Comparison of ENCODE assay signal across 9 mouse cellular contexts in the genomic region with DNA sequence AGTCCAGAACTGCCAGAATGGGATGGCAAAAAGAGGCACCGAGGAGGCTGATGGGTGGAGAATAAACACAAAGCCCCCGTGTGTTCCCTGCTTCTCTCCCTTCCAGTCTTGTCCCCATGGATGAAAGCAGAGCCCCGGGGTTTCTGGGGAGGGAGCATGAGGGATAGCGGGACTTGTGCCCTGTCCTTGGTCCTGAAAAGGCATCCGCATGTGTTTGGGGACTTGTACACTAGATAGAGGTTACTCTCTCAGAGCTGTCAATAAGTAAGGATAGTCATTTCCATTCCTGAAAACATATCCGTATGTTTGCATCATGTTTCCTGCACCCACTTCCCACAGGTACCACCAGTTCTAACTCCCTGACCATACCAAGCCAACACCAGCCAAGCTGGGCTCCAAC. TPM values are rescaled to one million over a fixed set of nuclear protein-coding genes. Genes with fewer than 3 reads are reported as not detected.
A peak's percentile ranks its signal among the peaks of the same experiment; 100 is the strongest.
DNase-seq lines count a peak whose midpoint lies in the region; ATAC-seq and TF ChIP-seq lines count a peak whose summit lies in the region.
"Had no signal": no experiment of that assay in that cellular context is flagged by ENCODE, and none has a peak within 500 bp of the region (broad histone marks: within the 10 kb centered on the region; RNA-seq: fewer than 3 reads in every experiment).

No protein-coding gene starts in this region.

- peak; percentile 71 for DNase-seq in testis, postnatal 10 days (ENCODE audit: low spot score)
- DNase-seq in testis, postnatal 14 days (ENCODE audit: low spot score): no peak
- no peak for DNase-seq in left cerebral cortex, postnatal 25 days (ENCODE audit: low spot score in 2 of 2)
- no peak for DNase-seq in kidney, adult 8-10 months

- peak overlapping the region; percentile 81 for H3K4me2 ChIP-seq in hindbrain, embryonic 15.5 days
- peak overlapping the region; percentile 94 for H3K4me2 ChIP-seq in neural tube, embryonic 12.5 days (replicated peaks)

- intact Hi-C loops in left cerebral cortex, postnatal 25 days (cut with DNase I): no loop called here

- H3K9ac ChIP-seq in hindbrain, embryonic 15.5 days: peak overlapping the region; percentile 92
- peak overlapping the region; percentile 26; the same call in 1 of the 2 replicates for H3K9ac ChIP-seq in neural tube, embryonic 12.5 days

- TF ChIP-seq POLR2A in cortical plate, adult 2 months (IDR thresholded peaks at IDR 0.05; ENCODE audit: extremely low read depth, insufficient read depth, low read length): no peak

- H3K9me3 ChIP-seq in hindbrain, embryonic 15.5 days: no peaks in the 10 kb centered on the region
- H3K9me3 ChIP-seq in neural tube, embryonic 12.5 days: no peaks in the 10 kb centered on the region

- no peak for ATAC-seq in hindbrain, embryonic 15.5 days (ENCODE audit: low FRiP score, low read depth)
- ATAC-seq in neural tube, embryonic 12.5 days (ENCODE audit: low FRiP score, low read depth): no peak

- H3K27ac ChIP-seq in cortical plate, adult 2 months (ENCODE audit: insufficient read depth, low read length): no peak overlapping the region
- no peak overlapping the region for H3K27ac ChIP-seq in hindbrain, embryonic 15.5 days (replicated peaks)
- H3K27ac ChIP-seq in neural tube, embryonic 12.5 days: no peak overlapping the region
- H3K27ac ChIP-seq: macrophage had no signal

- WGBS in hindbrain, embryonic 15.5 days: 6% methylated on average over 6 of the region's 6 CpGs
- 6% methylated on average over 6 of the region's 6 CpGs for WGBS in neural tube, embryonic 12.5 days

- peaks cover 2% of the 10 kb centered on the region; the same call in 1 of the 2 replicates for H3K4me1 ChIP-seq in cortical plate, adult 2 months (ENCODE audit: control insufficient read depth, insufficient read depth, low read length)
- peaks cover 42% of the 10 kb centered on the region for H3K4me1 ChIP-seq in hindbrain, embryonic 15.5 days (replicated peaks)
- H3K4me1 ChIP-seq in neural tube, embryonic 12.5 days: peaks cover 18% of the 10 kb centered on the region

- no peaks in the 10 kb centered on the region for H3K36me3 ChIP-seq in hindbrain, embryonic 15.5 days
- H3K36me3 ChIP-seq in neural tube, embryonic 12.5 days: no peaks in the 10 kb centered on the region

- no peak for TF ChIP-seq CTCF in cortical plate, adult 2 months (IDR thresholded peaks at IDR 0.05; ENCODE audit: extremely low read depth, insufficient read depth, low read length)

- 0 out of 2 replicates have a peak, but pooled peaks cover 6% of the 10 kb centered on the region for H3K27me3 ChIP-seq in hindbrain, embryonic 15.5 days
- peaks cover 41% of the 10 kb centered on the region for H3K27me3 ChIP-seq in neural tube, embryonic 12.5 days (replicated peaks)

- H3K4me3 ChIP-seq in cortical plate, adult 2 months (ENCODE audit: insufficient read depth, low read length): peak overlapping the region; percentile 96
- peak overlapping the region; percentile 85 for H3K4me3 ChIP-seq in hindbrain, embryonic 15.5 days
- peak overlapping the region; percentile 74; the same call in 1 of the 2 replicates for H3K4me3 ChIP-seq in neural tube, embryonic 12.5 days
- H3K4me3 ChIP-seq: erythroblast, embryonic 14.5 days had no signal

RNA-seq across cellular contexts. Expression of gene Sarm1, which starts 1.6 kb away (rescaled TPM):
- 26.2 and 27.0 TPM in 2 replicates for polyA plus RNA-seq in cortical plate, adult 2 months (2012; rRNA removed)
- polyA plus RNA-seq in hindbrain, embryonic 15.5 days (2015; fragmentation: Nextera tagmentation; extraction: Ambion mirVana): 47.3 and 53.2 TPM in 2 replicates
- polyA plus RNA-seq in neural tube, embryonic 12.5 days (2016; fragmentation: Nextera tagmentation; extraction: Ambion mirVana): 35.0 and 37.0 TPM in 2 replicates
- 10 to 100 TPM; 34.3 to 36.5 TPM for total RNA-seq in left cerebral cortex, postnatal 25 days (2021)
- polyA plus RNA-seq: erythroblast, embryonic 14.5 days had no signal

RNA-seq across cellular contexts. Expression of gene Vtn, which starts 3.0 kb away (rescaled TPM):
- 159 and 182 TPM in 2 replicates for polyA plus RNA-seq in cortical plate, adult 2 months (2012; rRNA removed)
- 157 and 165 TPM in 2 replicates for polyA plus RNA-seq in hindbrain, embryonic 15.5 days (2015; fragmentation: Nextera tagmentation; extraction: Ambion mirVana)
- polyA plus RNA-seq in neural tube, embryonic 12.5 days (2016; fragmentation: Nextera tagmentation; extraction: Ambion mirVana): 109 and 116 TPM in 2 replicates
- total RNA-seq in left cerebral cortex, postnatal 25 days (2021): 10 to 100 TPM; 71.6 to 75.3 TPM
- polyA plus RNA-seq: macrophage had no signal

RNA-seq across cellular contexts. Expression of gene Sebox, which starts 7.3 kb away (rescaled TPM):
- polyA plus RNA-seq in cortical plate, adult 2 months (2012; rRNA removed): 3.3 and 4.3 TPM in 2 replicates
- 0.12 and 0.14 TPM in 2 replicates for polyA plus RNA-seq in hindbrain, embryonic 15.5 days (2015; fragmentation: Nextera tagmentation; extraction: Ambion mirVana)
- polyA plus RNA-seq in neural tube, embryonic 12.5 days (2016; fragmentation: Nextera tagmentation; extraction: Ambion mirVana): not detected in 2 replicates
- total RNA-seq in left cerebral cortex, postnatal 25 days (2021): 1 to 10 TPM in 1 of 2 experiments, under 1 TPM in 1; 0.98 to 1.2 TPM
- polyA plus RNA-seq: erythroblast, embryonic 14.5 days; macrophage had no signal

RNA-seq across cellular contexts. Expression of gene Tmem199, which starts 16.1 kb away (rescaled TPM):
- polyA plus RNA-seq in cortical plate, adult 2 months (2012; rRNA removed): 57.8 and 62.4 TPM in 2 replicates
- polyA plus RNA-seq in hindbrain, embryonic 15.5 days (2015; fragmentation: Nextera tagmentation; extraction: Ambion mirVana): 88.0 and 91.8 TPM in 2 replicates
- 88.4 and 93.1 TPM in 2 replicates for polyA plus RNA-seq in neural tube, embryonic 12.5 days (2016; fragmentation: Nextera tagmentation; extraction: Ambion mirVana)
- total RNA-seq in left cerebral cortex, postnatal 25 days (2021): 10 to 100 TPM; 38.8 to 45.1 TPM

RNA-seq across cellular contexts. Expression of gene Poldip2, which starts 16.1 kb away (rescaled TPM):
- polyA plus RNA-seq in cortical plate, adult 2 months (2012; rRNA removed): 113 and 127 TPM in 2 replicates
- polyA plus RNA-seq in hindbrain, embryonic 15.5 days (2015; fragmentation: Nextera tagmentation; extraction: Ambion mirVana): 181 and 189 TPM in 2 replicates
- polyA plus RNA-seq in neural tube, embryonic 12.5 days (2016; fragmentation: Nextera tagmentation; extraction: Ambion mirVana): 184 and 186 TPM in 2 replicates
- total RNA-seq in left cerebral cortex, postnatal 25 days (2021): 100 to 1,000 TPM; 104 to 115 TPM
